Mouse (Mus musculus): ENCODE data around the gene Atg2a.
"Not testable (repeated sequence)": the region's sequence is repeated elsewhere in the genome, so short reads cannot be mapped to it uniquely, and the experiment has no call there.

Atg2a gene

GRCm38 (mm10) chr19:6276426-6277421, 35.3 kb downstream of the Atg2a start, which contains the start of gene Ehd1:
TSS of gene Ehd1 (plus strand) at chr19:6276725.
- DNase-seq (ENCODE audit: low spot score) = peak; percentile 98

GRCm38 (mm10) chr19:6277661-6278438, 36.4 kb downstream of the Atg2a start:
- DNase-seq (ENCODE audit: low spot score) = peak; percentile 87

GRCm38 (mm10) chr19:6278439-6279073, 37.1 kb downstream of the Atg2a start:
- no peak for DNase-seq (ENCODE audit: low spot score)

- DNase-seq (ENCODE audit: low spot score) = no peak
Measured at GRCm38 (mm10) chr19:6279481-6280144, 38.1 kb downstream of the Atg2a start.

GRCm38 (mm10) chr19:6280554-6280953, 39.1 kb downstream of the Atg2a start:
- DNase-seq (ENCODE audit: low spot score) = no peak

GRCm38 (mm10) chr19:6281122-6282020, 39.9 kb downstream of the Atg2a start:
- DNase-seq (ENCODE audit: low spot score) = no peak

- no peak for DNase-seq (ENCODE audit: low spot score)
Measured at GRCm38 (mm10) chr19:6283001-6283400, 41.5 kb downstream of the Atg2a start.

GRCm38 (mm10) chr19:6284502-6284901, 43.0 kb downstream of the Atg2a start:
- no peak for DNase-seq (ENCODE audit: low spot score)

GRCm38 (mm10) chr19:6285226-6285625, 43.8 kb downstream of the Atg2a start:
- no peak for DNase-seq (ENCODE audit: low spot score)

GRCm38 (mm10) chr19:6285632-6286433, 44.4 kb downstream of the Atg2a start:
- no peak for DNase-seq (ENCODE audit: low spot score)

- DNase-seq (ENCODE audit: low spot score) = no peak
Measured at GRCm38 (mm10) chr19:6286434-6287401, 45.2 kb downstream of the Atg2a start.

- DNase-seq (ENCODE audit: low spot score) = no peak
Measured at GRCm38 (mm10) chr19:6288236-6288894, 46.9 kb downstream of the Atg2a start.

GRCm38 (mm10) chr19:6289696-6290238, 48.3 kb downstream of the Atg2a start:
- no peak for DNase-seq (ENCODE audit: low spot score)

- not testable (repeated sequence) for DNase-seq (ENCODE audit: low spot score)
Measured at GRCm38 (mm10) chr19:6290720-6291116, 49.2 kb downstream of the Atg2a start.

- DNase-seq (ENCODE audit: low spot score) = no peak
Measured at GRCm38 (mm10) chr19:6291117-6291781, 49.8 kb downstream of the Atg2a start.

- DNase-seq (ENCODE audit: low spot score) = no peak
Measured at GRCm38 (mm10) chr19:6292262-6292661, 50.8 kb downstream of the Atg2a start.

- no peak for DNase-seq (ENCODE audit: low spot score)
Measured at GRCm38 (mm10) chr19:6294301-6294700, 52.8 kb downstream of the Atg2a start.

Measured in urinary bladder, postnatal 14 days (tissue).